Mouse (Mus musculus) stomach, postnatal 0 days (tissue): ENCODE measurements around the gene Lsm12.

Experiments used
- CTCF ChIP-seq: IDR thresholded peaks from 2 replicates; pipeline ENCODE4 v1.5.1; 2016; ENCODE audit warnings: antibody characterized with exemption, low read depth, mild to moderate bottlenecking, moderate library complexity
- EP300 ChIP-seq: optimal IDR thresholded peaks from 2 replicates; pipeline ENCODE3; 2016; ENCODE audit warnings: antibody characterized with exemption

DNA sequence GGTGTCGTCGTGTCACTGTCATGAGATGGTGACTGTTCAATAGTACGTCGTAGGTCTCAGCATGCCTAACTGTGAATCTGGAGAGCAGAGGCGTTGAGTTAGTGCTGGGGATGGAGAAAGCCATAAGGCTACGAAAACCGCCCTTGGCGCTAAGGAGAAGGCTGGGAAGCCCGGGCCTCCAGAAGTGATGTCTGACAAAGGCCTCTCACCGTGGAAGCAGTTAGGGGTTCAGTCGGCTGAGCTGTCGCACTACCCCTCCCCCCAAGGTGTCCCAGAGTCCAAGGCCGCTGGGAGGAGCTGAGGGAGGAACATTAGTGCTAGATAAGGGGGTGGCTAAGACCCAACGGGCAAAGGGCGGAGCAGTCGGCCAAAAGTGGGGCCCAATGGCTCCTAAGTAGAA, 39.1 kb downstream of the Lsm12 start:
- TF ChIP-seq CTCF: no peak
- TF ChIP-seq EP300: no peak
